Mouse (Mus musculus): Measurements from ENCODE around the gene Zfyve19.

- TF ChIP-seq POLR2A (IDR thresholded peaks at IDR 0.05; ENCODE audit: insufficient read length, low read depth) (peak; percentile 73), USF1 (IDR thresholded peaks at IDR 0.05; ENCODE audit: low read depth) (no peak), TCF12 (IDR thresholded peaks at IDR 0.05; ENCODE audit: insufficient read depth, poor library complexity, severe bottlenecking) (no peak), MAX (IDR thresholded peaks at IDR 0.05; ENCODE audit: low read depth) (no peak), TCF3 (IDR thresholded peaks at IDR 0.05; ENCODE audit: insufficient read length, low read depth) (no peak), MYOD1 (IDR thresholded peaks at IDR 0.05; ENCODE audit: control insufficient read depth in 1 of 3, insufficient read length in 2 of 3, low read depth in 2 of 3) (no peak), E2F4 (IDR thresholded peaks at IDR 0.05; ENCODE audit: insufficient read depth) (no peak), SRF (IDR thresholded peaks at IDR 0.05; ENCODE audit: control insufficient read depth, insufficient read length, low read depth) (no peak)
Observed at GRCm38 (mm10) chr2:119166901-119167865, 41.2 kb upstream of the Zfyve19 start, which contains the start of gene Gchfr.

Measured in myocyte (in vitro differentiated cells).